Mouse (Mus musculus) hindbrain, embryonic 11.5 days (tissue): ENCODE measurements at regions not wholly inside any gene's neighbourhood (a gene's known extent, or its start where the extent isn't known, plus 50 kb on each side); places are given as distances from the start of the nearest gene placed in this dataset.

Source experiments
- ATAC-seq: fragments of 200-750 bp; cut with Nextera tagmentation; 2 replicates; pipeline ENCODE4 v1.8.0; 2017; ENCODE audit warnings: mild to moderate bottlenecking, moderate TSS enrichment, moderate library complexity; ENCODE audit not compliant: low FRiP score
- DNase-seq: peaks from one replicate; pipeline ENCODE4 v3.0.0-alpha.2; 2015; ENCODE audit warnings: low spot score
- H3K27ac ChIP-seq: fragments of 300-500 bp; sonication (generic); 2 replicates; pipeline ENCODE4 v1.5.1; 2014; ENCODE audit warnings: mild to moderate bottlenecking, low read depth, low read length
- H3K27me3 ChIP-seq: fragments of 300-500 bp; sonication (generic); 2 replicates; pipeline ENCODE4 v1.6.1; 2014; ENCODE audit warnings: mild to moderate bottlenecking, low read length, moderate library complexity, mixed read lengths; ENCODE audit not compliant: control insufficient read depth, insufficient read depth
- H3K36me3 ChIP-seq: fragments of 300-500 bp; sonication (generic); 2 replicates; pipeline ENCODE4 v1.6.1; 2014; ENCODE audit warnings: mild to moderate bottlenecking, low read length, moderate library complexity, mixed read lengths; ENCODE audit not compliant: control insufficient read depth, insufficient read depth
- H3K4me1 ChIP-seq: fragments of 300-500 bp; sonication (generic); replicated peaks from 2 replicates; pipeline ENCODE4 v1.6.1; 2014; ENCODE audit warnings: low read length, mixed read lengths; ENCODE audit not compliant: control insufficient read depth, insufficient read depth
- H3K4me2 ChIP-seq: fragments of 300-500 bp; sonication (generic); replicated peaks from 2 replicates; pipeline ENCODE4 v1.6.1; 2014; ENCODE audit warnings: mild to moderate bottlenecking, low read depth, low read length
- H3K4me3 ChIP-seq: fragments of 300-500 bp; sonication (generic); 2 replicates; pipeline ENCODE4 v1.5.1; 2014; ENCODE audit warnings: low read depth, low read length
- H3K9ac ChIP-seq: fragments of 300-500 bp; sonication (generic); 2 replicates; pipeline ENCODE4 v1.6.1; 2014; ENCODE audit warnings: low read depth, low read length
- H3K9me3 ChIP-seq: fragments of 300-500 bp; sonication (generic); 2 replicates; pipeline ENCODE4 v1.6.1; 2016; ENCODE audit warnings: low read length; ENCODE audit not compliant: control insufficient read depth
- WGBS: fragments of 180-500 bp; shearing (Covaris S2); extraction: QIAGEN DNeasy Blood & Tissue Kit; methylation state at CpG from one replicate; pipeline ENCODE4 v1.1.7; 2014; 5-methylcytosine and 5-hydroxymethylcytosine counted together

GRCm38 (mm10) chr1:164572183-164572582 is 114.0 kb upstream of the Atp1b1 start:
- no peaks in the 10 kb centered on the region for H3K9me3 ChIP-seq
- no peak overlapping the region for H3K27ac ChIP-seq
- no peak overlapping the region for H3K4me2 ChIP-seq
- 57% methylated on average over 4 of the region's 4 CpGs for WGBS
- no peak overlapping the region for H3K4me3 ChIP-seq
- H3K27me3 ChIP-seq: no peaks in the 10 kb centered on the region
- no peaks in the 10 kb centered on the region for H3K36me3 ChIP-seq
- DNase-seq: no peak
- H3K9ac ChIP-seq: no peak overlapping the region
- H3K4me1 ChIP-seq: peaks cover 3% of the 10 kb centered on the region; the same call in 1 of the 2 replicates
- no peak for ATAC-seq

GRCm38 (mm10) chr1:164571496-164572078 is 113.4 kb upstream of the Atp1b1 start:
- DNase-seq (no peak), ATAC-seq (no peak)
- no peak overlapping the region for H3K27ac ChIP-seq
- peaks cover 3% of the 10 kb centered on the region; the same call in 1 of the 2 replicates for H3K4me1 ChIP-seq
- H3K4me2 ChIP-seq: no peak overlapping the region
- no peak overlapping the region for H3K4me3 ChIP-seq
- no peak overlapping the region for H3K9ac ChIP-seq
- 92% methylated on average over 5 of the region's 5 CpGs for WGBS
- H3K9me3 ChIP-seq: no peaks in the 10 kb centered on the region
- H3K36me3 ChIP-seq: no peaks in the 10 kb centered on the region
- no peaks in the 10 kb centered on the region for H3K27me3 ChIP-seq

- H3K27ac ChIP-seq: no peak overlapping the region
- 85% methylated on average over 6 of the region's 6 CpGs for WGBS
- no peaks in the 10 kb centered on the region for H3K36me3 ChIP-seq
- no peaks in the 10 kb centered on the region for H3K27me3 ChIP-seq
- DNase-seq: no peak
- no peak overlapping the region for H3K9ac ChIP-seq
- H3K4me3 ChIP-seq: no peak overlapping the region
- H3K9me3 ChIP-seq: no peaks in the 10 kb centered on the region
- H3K4me1 ChIP-seq: no peaks in the 10 kb centered on the region
- no peak for ATAC-seq
- no peak overlapping the region for H3K4me2 ChIP-seq
Measured at GRCm38 (mm10) chr1:164564847-164565246, 106.7 kb upstream of the Atp1b1 start.

GRCm38 (mm10) chr1:164559546-164560228 is 101.5 kb upstream of the Atp1b1 start:
- H3K9ac ChIP-seq: no peak overlapping the region
- H3K4me1 ChIP-seq: no peaks in the 10 kb centered on the region
- ATAC-seq (no peak), DNase-seq (no peak)
- H3K4me3 ChIP-seq: no peak overlapping the region
- H3K9me3 ChIP-seq: no peaks in the 10 kb centered on the region
- H3K4me2 ChIP-seq: no peak overlapping the region
- WGBS: 90% methylated on average over 4 of the region's 4 CpGs
- H3K27me3 ChIP-seq: no peaks in the 10 kb centered on the region
- no peak overlapping the region for H3K27ac ChIP-seq
- no peaks in the 10 kb centered on the region for H3K36me3 ChIP-seq

GRCm38 (mm10) chr1:164552658-164553057 is 94.5 kb upstream of the Atp1b1 start:
- no peak for DNase-seq
- Histone ChIP-seq H3K9me3 (no peaks in the 10 kb centered on the region), H3K27ac (no peak overlapping the region), H3K4me2 (no peak overlapping the region), H3K4me1 (no peaks in the 10 kb centered on the region), H3K36me3 (no peaks in the 10 kb centered on the region), H3K4me3 (no peak overlapping the region), H3K27me3 (no peaks in the 10 kb centered on the region), H3K9ac (no peak overlapping the region)
- 67% methylated on average over 4 of the region's 4 CpGs for WGBS
- 0 out of 2 replicates have a peak, but pooled peaks have one; percentile 53 for ATAC-seq

GRCm38 (mm10) chr1:164551019-164551418 is 92.9 kb upstream of the Atp1b1 start:
- 70% methylated on average over 2 of the region's 2 CpGs for WGBS
- Histone ChIP-seq H3K27ac (no peak overlapping the region), H3K4me2 (no peak overlapping the region), H3K9me3 (no peaks in the 10 kb centered on the region), H3K27me3 (no peaks in the 10 kb centered on the region), H3K9ac (no peak overlapping the region), H3K4me1 (no peaks in the 10 kb centered on the region), H3K36me3 (no peaks in the 10 kb centered on the region), H3K4me3 (no peak overlapping the region)
- DNase-seq (no peak), ATAC-seq (no peak)

- DNase-seq (no peak), ATAC-seq (no peak)
- Histone ChIP-seq H3K4me3 (no peak overlapping the region), H3K27ac (no peak overlapping the region), H3K36me3 (no peaks in the 10 kb centered on the region), H3K4me1 (no peaks in the 10 kb centered on the region), H3K27me3 (no peaks in the 10 kb centered on the region), H3K4me2 (no peak overlapping the region), H3K9ac (no peak overlapping the region), H3K9me3 (no peaks in the 10 kb centered on the region)
- WGBS: 83% methylated on average over 3 of the region's 3 CpGs
Measured at GRCm38 (mm10) chr1:164550596-164550995, 92.4 kb upstream of the Atp1b1 start.

- Histone ChIP-seq H3K4me1 (no peaks in the 10 kb centered on the region), H3K36me3 (no peaks in the 10 kb centered on the region), H3K27me3 (no peaks in the 10 kb centered on the region), H3K9me3 (no peaks in the 10 kb centered on the region), H3K4me2 (no peak overlapping the region), H3K4me3 (no peak overlapping the region), H3K9ac (no peak overlapping the region), H3K27ac (no peak overlapping the region)
- no peak for DNase-seq
- WGBS: 80% methylated on average over 8 of the region's 8 CpGs
- no peak for ATAC-seq
Measured at GRCm38 (mm10) chr1:164548071-164548470, 89.9 kb upstream of the Atp1b1 start.

- Histone ChIP-seq H3K27ac (no peak overlapping the region), H3K4me1 (no peaks in the 10 kb centered on the region), H3K9ac (no peak overlapping the region), H3K9me3 (no peaks in the 10 kb centered on the region), H3K36me3 (no peaks in the 10 kb centered on the region), H3K27me3 (no peaks in the 10 kb centered on the region), H3K4me2 (no peak overlapping the region), H3K4me3 (no peak overlapping the region)
- DNase-seq (no peak), ATAC-seq (no peak)
- WGBS: 80% methylated on average over 4 of the region's 4 CpGs
Measured at GRCm38 (mm10) chr1:164545843-164546242, 87.7 kb upstream of the Atp1b1 start.
